Mouse (Mus musculus) myocyte (in vitro differentiated cells): ENCODE results near the gene Bahd1.

Experiments
- MYOD1 ChIP-seq, 3 experiments: IDR thresholded peaks; one replicate each; pipeline ENCODE4 v1.6.1; 2011; ENCODE audit warnings: control low read depth in 2 of 3, low read depth in 2 of 3, mild to moderate bottlenecking in 2 of 3, moderate library complexity in 1 of 3; ENCODE audit not compliant: insufficient read length in 2 of 3, control insufficient read depth in 1 of 3
- POLR2A ChIP-seq: IDR thresholded peaks from one replicate; pipeline ENCODE4 v1.6.1; 2011; ENCODE audit warnings: low read depth, mild to moderate bottlenecking, control low read depth, moderate library complexity; ENCODE audit not compliant: insufficient read length
- POLR2AphosphoS2 ChIP-seq: IDR thresholded peaks from one replicate; pipeline ENCODE4 v1.6.1; 2011; ENCODE audit warnings: low read depth, control low read depth; ENCODE audit not compliant: insufficient read length

- TF ChIP-seq MYOD1 (IDR thresholded peaks at IDR 0.05; ENCODE audit: control insufficient read depth in 1 of 3, insufficient read length in 2 of 3, low read depth in 2 of 3) (no peak), POLR2A (no peak), POLR2AphosphoS2 (no peak)
These were observed 18.4 kb downstream of the Bahd1 start for GRCm38 (mm10) chr2:118918543-118918942.
